Mouse (Mus musculus) left cerebral cortex, postnatal 10 days (tissue): ENCODE measurements around the gene Stk39. TPM values are rescaled to one million over a fixed set of nuclear protein-coding genes. Genes with fewer than 3 reads are reported as not detected.

Source experiments
- DNase-seq, 2 experiments: peaks; one replicate each; pipeline ENCODE4 v3.0.0; 2021 to 2022; ENCODE audit warnings: low spot score in 2 of 2, mixed read lengths in 1 of 2; ENCODE audit errors: extremely low spot score in 1 of 2
- intact Hi-C: fragments of 180-260 bp; cut with DNase I; formaldehyde crosslinking; loops from one replicate; pipeline ENCODE4 v1.15.1; 2025
- total RNA-seq, 2 experiments: library from RNA; stranded (reverse); gene quantifications; 2 replicates each; pipeline ENCODE4 v1.2.3; 2021

The Stk39 gene
- total RNA-seq, 2 experiments from 2014 or later: 49.2 to 51.6 TPM

DNA sequence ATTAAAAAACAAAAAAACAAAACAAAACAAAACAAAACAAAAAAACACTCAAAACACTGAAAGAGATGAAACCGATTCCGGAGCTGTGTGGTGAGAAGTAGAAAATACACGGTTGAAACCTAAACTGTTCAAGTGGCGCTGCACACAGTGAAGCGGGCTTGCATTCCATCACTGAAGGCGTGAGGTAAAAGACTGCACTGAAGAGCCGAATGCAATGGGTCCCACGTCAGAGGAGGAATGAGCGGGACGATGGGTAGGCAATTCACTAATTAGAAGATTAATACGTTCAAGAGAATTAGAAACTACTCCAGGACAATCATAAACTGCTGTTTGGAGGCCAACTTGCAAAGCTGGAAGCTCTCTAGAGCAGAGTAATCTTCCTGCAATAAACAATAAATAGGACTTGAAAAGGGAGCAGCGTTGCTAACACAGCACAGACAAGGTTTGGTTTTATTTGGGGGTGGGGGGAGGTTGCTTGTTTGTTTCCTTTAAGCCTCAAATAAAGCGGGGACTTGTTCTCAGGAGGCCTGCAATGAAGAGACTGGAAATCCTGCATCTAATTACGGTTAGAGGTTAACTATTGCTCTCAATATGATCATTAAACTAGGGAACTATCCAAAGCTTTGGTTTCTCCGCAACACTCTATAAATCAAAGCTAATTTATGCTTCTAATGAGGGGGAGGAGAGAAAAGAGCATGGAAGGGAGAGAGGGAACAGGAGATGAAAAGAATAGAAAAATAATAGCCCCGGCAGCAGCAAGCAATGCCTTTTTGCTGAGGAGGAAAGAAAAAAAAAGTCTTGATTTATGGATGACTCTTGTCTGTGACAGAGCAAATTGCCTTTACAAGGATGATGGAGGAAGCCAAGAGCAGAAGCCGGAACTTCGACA is 67.5 kb downstream of the Stk39 start:
- intact Hi-C loops: no loop called here
- no peak for DNase-seq

GRCm38 (mm10) chr2:68393611-68394549 is 78.2 kb downstream of the Stk39 start:
- DNase-seq: no peak
- intact Hi-C loops: no loop called here

GRCm38 (mm10) chr2:68387824-68388582 is 84.1 kb downstream of the Stk39 start:
- DNase-seq: no peak
- intact Hi-C loops: no loop called here

- intact Hi-C loops: no loop called here
- no peak for DNase-seq
These were observed 85.7 kb downstream of the Stk39 start for GRCm38 (mm10) chr2:68386313-68386863.

- DNase-seq: no peak
- intact Hi-C loops: no loop called here
These were observed 86.3 kb downstream of the Stk39 start for GRCm38 (mm10) chr2:68385654-68386312.

- DNase-seq: no peak
- intact Hi-C loops: no loop called here
These were observed 88.1 kb downstream of the Stk39 start for GRCm38 (mm10) chr2:68383964-68384363.

DNA sequence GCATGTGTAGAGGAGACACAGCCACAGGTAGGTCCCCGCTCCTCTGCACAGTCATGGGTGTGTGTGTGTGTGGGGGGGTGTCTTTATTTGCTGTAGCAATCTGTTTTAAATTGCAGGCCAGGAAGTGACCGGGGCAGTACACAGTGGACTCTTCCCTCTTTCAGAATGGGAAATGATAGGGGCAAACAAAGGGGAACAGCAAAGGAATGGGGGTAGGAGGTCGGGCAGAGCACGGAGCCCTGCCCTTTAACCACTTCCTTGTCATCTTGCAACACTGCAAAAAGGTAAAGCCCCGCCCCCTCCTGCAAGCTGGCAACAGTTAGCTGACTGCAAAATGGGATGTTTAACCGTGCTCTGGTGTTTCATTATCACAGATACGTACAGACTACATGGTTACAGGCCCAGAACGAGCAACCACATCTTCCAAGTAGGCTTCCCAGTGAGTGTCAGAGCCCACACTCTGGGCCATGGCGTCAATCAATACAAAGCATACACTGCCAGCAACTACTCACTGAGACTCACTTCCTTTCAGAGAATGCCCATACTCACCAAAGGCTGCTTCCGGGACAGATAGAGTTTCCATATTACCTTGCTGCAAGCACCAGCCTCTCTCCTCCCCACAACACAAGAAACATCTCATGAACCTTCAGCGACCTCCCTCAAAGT is 89.5 kb downstream of the Stk39 start:
- DNase-seq: no peak
- intact Hi-C loops: no loop called here

GRCm38 (mm10) chr2:68381881-68382280 is 90.2 kb downstream of the Stk39 start:
- intact Hi-C loops: no loop called here

GRCm38 (mm10) chr2:68381205-68381604 is 90.9 kb downstream of the Stk39 start:
- intact Hi-C loops: no loop called here
- DNase-seq: no peak

More at GRCm38 (mm10) chr2:68381881-68382280, 90.2 kb downstream of the Stk39 start:
- no peak for DNase-seq

DNA sequence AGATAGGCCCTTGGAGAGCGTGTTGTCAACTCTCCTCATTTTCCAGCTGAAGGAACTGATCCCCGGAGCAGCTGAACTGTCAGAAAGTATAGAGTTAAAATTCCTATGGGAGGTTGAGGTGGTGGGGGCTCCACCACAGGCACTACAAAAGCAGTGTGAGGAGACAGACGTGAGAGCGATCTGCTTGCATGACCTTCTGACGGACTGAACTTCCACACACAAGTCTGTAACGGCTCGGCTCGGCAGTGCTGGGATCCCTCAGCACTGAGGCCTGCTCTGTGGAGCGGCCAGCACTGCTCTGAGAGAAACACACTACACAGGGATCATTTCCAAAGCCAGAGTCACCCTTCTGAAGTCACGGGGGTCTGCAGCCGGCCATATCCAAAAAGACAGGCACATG is 92.4 kb downstream of the Stk39 start:
- intact Hi-C loops: no loop called here
- DNase-seq: no peak

- no peak for DNase-seq
These were observed 93.7 kb downstream of the Stk39 start for GRCm38 (mm10) chr2:68378319-68378718.

GRCm38 (mm10) chr2:68377251-68377681 is 94.8 kb downstream of the Stk39 start:
- DNase-seq: no peak
- intact Hi-C loops: no loop called here

More at GRCm38 (mm10) chr2:68378319-68378718, 93.7 kb downstream of the Stk39 start:
- intact Hi-C loops: no loop called here

DNA sequence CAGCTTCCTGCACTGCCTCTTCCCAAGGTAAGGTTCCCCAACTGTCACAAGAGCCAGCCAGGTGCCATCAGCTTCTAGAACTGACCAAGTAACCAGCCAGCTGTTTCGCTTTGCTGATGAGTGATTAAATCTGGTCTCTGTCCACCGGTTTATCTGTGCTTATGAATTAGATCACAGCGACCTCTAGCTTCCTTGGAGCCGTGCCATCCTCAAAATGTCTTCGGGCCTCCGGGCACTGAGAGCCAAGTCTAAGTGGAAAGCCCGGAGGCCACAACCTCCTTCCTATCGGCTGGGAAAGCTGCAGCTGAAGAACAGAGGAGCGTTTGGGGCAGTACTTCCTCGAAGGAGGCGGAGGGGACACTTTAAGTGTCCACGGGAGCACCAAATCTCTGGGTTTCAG is 95.4 kb downstream of the Stk39 start:
- DNase-seq: peak in 1 of 2 experiments; percentile 58
- intact Hi-C loops: no loop called here

GRCm38 (mm10) chr2:68374202-68374601 is 97.9 kb downstream of the Stk39 start:
- intact Hi-C loops: no loop called here
- no peak for DNase-seq

DNA sequence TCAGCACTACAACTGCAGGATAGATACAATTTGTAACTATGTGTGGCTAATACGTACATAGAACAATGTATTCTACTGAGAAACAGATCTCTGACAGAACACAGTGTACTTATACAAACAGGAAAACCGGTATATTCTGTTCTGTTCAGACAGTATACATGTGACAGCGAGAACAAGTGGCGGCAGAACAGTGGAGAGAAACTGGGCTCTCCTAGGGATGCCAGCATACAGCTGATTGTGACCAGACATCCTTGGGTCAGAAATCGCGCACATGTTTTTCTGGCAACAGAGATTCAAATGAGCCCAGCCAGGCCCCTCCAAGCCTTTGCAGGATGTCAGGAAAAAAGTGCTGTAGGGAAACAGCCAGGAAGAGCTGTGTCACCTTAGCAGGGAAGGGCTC is 100.2 kb downstream of the Stk39 start:
- intact Hi-C loops: no loop called here
- DNase-seq: no peak

DNA sequence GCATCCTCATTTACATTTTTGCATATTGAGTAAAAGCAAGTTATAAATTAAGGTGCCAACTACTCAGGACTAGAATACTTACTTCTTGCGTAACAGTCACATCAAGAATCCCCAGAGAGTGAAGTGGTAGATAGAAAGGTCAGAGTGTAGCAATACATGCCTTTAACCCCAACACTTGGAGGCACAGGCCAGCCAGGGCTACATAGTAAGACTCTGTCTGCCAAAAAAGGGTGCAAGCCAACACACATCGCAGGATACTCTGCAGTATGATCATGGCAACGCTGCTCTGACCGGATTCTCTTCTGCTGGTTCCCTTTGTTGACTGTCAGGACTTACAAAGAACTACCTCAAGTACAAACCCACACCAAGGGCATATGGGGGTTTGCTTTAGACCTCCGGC is 101.7 kb downstream of the Stk39 start:
- intact Hi-C loops: no loop called here
- DNase-seq: no peak

DNA sequence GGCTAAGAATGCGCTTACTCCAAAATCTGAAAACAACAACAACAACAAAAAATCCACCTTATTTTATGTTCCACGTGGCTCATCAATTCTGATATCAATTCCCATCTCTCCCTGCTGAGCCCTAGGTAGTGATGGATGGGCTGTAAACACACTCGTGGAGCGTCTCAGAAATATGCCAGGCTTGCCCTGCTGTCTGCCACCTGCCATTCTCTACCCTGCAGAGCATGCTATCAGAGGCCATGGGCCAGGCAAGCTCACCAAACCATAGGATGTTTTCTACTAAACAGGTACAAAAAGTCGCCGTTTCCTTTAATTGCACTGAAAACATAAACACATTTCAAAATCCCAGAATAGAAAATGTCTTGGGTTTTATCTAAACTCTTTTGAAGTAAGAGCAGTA is 103.0 kb downstream of the Stk39 start:
- DNase-seq: no peak
- intact Hi-C loops: loop anchor here (5.0 kb wide), 1 partner anchor 98 kb away; no protein-coding TSS in a partner anchor
